Mouse (Mus musculus): ENCODE data around the gene Sik3. TPM values are rescaled to one million over a fixed set of nuclear protein-coding genes. Genes with fewer than 3 reads are reported as not detected.
A peak's percentile ranks its signal among the peaks of the same experiment; 100 is the strongest.

Sik3 gene
- polyA plus RNA-seq, 1 experiment from 2014 or later, result 5.2 TPM

DNA sequence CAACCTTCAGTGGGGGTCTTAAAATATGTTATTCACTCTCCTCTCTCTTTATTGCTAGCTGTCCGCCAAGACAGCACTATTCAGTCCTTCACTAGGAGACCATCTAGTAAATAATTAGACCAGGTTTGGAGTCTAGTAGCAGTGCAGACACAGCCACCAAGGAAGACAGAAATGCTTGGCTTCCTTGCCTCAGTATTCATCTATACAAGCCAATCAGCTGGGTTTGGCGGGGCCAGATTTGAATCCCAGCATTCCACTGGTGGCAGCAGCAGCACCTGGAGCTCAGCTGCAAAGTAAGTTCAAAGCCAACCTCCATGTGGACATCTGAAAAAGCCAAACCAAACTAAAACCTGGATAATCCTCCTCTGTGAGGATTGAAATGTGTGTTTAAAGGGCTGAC is 47.6 kb downstream of the Sik3 start:
- H3K27ac ChIP-seq (ENCODE audit: low read length), result no peak overlapping the region

DNA sequence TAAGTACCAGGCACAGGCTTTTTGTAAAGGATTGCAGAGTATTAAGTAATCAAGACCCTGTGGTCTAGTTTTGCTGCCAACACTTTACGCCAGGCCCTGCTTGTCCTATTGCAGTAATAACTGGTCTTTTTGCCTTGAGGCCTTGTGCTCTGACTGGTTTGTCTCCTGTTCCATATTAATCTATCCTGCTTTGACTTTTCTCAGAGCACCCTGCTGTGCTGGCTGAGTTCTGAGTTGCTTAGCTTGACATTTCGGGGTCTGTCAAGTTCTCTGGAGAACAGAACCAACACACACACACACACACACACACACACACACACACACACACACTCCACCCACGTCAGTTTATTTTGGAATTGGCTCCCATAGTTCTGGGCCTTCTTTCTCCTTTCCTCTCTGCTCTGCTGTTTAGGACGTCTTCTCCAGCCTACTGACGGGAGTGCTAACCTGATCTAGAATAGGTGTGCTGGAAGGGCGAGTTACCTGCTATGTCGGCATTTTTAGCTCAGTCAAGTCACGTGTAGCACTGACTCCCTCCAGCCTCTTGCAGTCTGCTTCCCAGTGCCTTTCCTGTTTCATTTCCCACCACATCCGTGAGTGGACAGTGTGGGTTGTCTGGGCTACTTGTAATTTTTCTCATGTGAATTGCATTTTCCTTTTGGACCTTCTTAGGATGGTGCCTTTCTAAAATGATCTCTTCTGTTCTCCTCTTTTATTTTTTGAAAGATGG is 49.2 kb downstream of the Sik3 start:
- Histone ChIP-seq H3K9ac (ENCODE audit: low read length) (no peak overlapping the region), H3K27me3 (ENCODE audit: control insufficient read depth, insufficient read depth, low read depth, low read length) (no peaks in the 10 kb centered on the region), H3K27ac (ENCODE audit: low read length) (no peak overlapping the region), H3K4me2 (ENCODE audit: low read depth, low read length) (no peak overlapping the region), H3K9me3 (ENCODE audit: control insufficient read depth, low read length) (no peaks in the 10 kb centered on the region), H3K4me3 (ENCODE audit: low read length) (no peak overlapping the region), H3K4me1 (replicated peaks; ENCODE audit: control insufficient read depth, insufficient read depth, low read length) (peaks cover 5% of the 10 kb centered on the region; the same call in 1 of the 2 replicates), H3K36me3 (ENCODE audit: control insufficient read depth, insufficient read depth, low read length) (no peaks in the 10 kb centered on the region)
- WGBS, result 70% methylated on average over 9 of the region's 9 CpGs
- ATAC-seq (ENCODE audit: low read depth), result peak; percentile 57; the same call in 1 of the 2 replicates

More for the DNA sequence above, 47.6 kb downstream of the Sik3 start:
- Histone ChIP-seq H3K9ac (ENCODE audit: low read length) (no peak overlapping the region), H3K9me3 (ENCODE audit: control insufficient read depth, low read length) (no peaks in the 10 kb centered on the region), H3K4me2 (ENCODE audit: low read depth, low read length) (no peak overlapping the region), H3K4me3 (ENCODE audit: low read length) (no peak overlapping the region), H3K27me3 (ENCODE audit: control insufficient read depth, insufficient read depth, low read depth, low read length) (no peaks in the 10 kb centered on the region), H3K4me1 (replicated peaks; ENCODE audit: control insufficient read depth, insufficient read depth, low read length) (peaks cover 11% of the 10 kb centered on the region; the same call in 1 of the 2 replicates), H3K36me3 (ENCODE audit: control insufficient read depth, insufficient read depth, low read length) (no peaks in the 10 kb centered on the region)
- ATAC-seq (ENCODE audit: low read depth), result no peak
- WGBS, result 77% methylated on average over 2 of the region's 2 CpGs

DNA sequence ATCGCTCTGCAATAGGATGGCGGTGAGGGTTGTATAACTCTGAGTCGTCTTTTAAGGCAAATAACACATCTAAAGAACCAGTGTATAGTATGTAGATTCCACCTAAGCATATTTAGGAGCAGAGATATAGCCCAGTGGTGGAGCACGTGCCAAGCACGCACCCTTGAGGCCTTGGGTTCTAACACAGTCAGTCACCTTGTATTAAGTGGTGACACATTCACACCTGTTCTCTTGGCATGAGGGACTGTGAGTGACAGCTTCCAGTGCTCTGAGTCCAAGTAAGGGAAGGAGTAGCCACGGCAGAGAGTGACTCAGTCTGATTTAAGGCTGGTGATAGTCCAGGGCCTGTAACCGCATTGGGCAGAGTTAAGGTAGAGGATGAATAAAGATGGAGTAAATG is 51.7 kb downstream of the Sik3 start:
- ATAC-seq (ENCODE audit: low read depth), result no peak
- 94% methylated on average over 7 of the region's 7 CpGs for WGBS
- no peaks in the 10 kb centered on the region for H3K36me3 ChIP-seq (ENCODE audit: control insufficient read depth, insufficient read depth, low read length)
- H3K4me3 ChIP-seq (ENCODE audit: low read length), result no peak overlapping the region
- no peak overlapping the region for H3K9ac ChIP-seq (ENCODE audit: low read length)
- H3K4me2 ChIP-seq (ENCODE audit: low read depth, low read length), result no peak overlapping the region
- H3K9me3 ChIP-seq (ENCODE audit: control insufficient read depth, low read length), result no peaks in the 10 kb centered on the region
- no peak overlapping the region for H3K27ac ChIP-seq (ENCODE audit: low read length)
- H3K4me1 ChIP-seq (replicated peaks; ENCODE audit: control insufficient read depth, insufficient read depth, low read length), result peaks cover 9% of the 10 kb centered on the region; the same call in 1 of the 2 replicates
- no peaks in the 10 kb centered on the region for H3K27me3 ChIP-seq (ENCODE audit: control insufficient read depth, insufficient read depth, low read depth, low read length)

DNA sequence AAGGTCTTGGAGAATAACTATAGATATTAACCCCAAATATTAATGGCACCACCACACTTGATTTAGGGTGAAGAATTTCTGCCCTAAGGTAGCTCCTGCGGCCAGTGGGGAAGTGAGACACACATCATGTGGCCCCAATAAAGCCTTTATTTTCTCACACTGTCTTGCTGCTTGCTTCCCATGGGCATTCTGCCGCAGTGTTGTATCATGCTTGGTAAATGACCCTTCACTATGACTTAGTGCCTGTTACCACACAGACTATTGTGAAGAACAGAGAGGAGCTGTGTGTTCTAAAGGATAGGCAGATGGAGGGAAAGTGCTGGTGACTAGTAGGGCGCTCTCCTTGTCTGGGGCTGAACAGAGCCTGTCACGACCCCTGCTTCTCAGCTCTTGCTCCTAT is 54.1 kb downstream of the Sik3 start:
- WGBS, result 81% methylated on average over 4 of the region's 4 CpGs
- no peak for ATAC-seq (ENCODE audit: low read depth)
- Histone ChIP-seq H3K4me1 (replicated peaks; ENCODE audit: control insufficient read depth, insufficient read depth, low read length) (peaks cover 9% of the 10 kb centered on the region; the same call in 1 of the 2 replicates), H3K4me2 (ENCODE audit: low read depth, low read length) (no peak overlapping the region), H3K9me3 (ENCODE audit: control insufficient read depth, low read length) (no peaks in the 10 kb centered on the region), H3K27ac (ENCODE audit: low read length) (no peak overlapping the region), H3K27me3 (ENCODE audit: control insufficient read depth, insufficient read depth, low read depth, low read length) (no peaks in the 10 kb centered on the region), H3K36me3 (ENCODE audit: control insufficient read depth, insufficient read depth, low read length) (no peaks in the 10 kb centered on the region), H3K9ac (ENCODE audit: low read length) (no peak overlapping the region), H3K4me3 (ENCODE audit: low read length) (no peak overlapping the region)

DNA sequence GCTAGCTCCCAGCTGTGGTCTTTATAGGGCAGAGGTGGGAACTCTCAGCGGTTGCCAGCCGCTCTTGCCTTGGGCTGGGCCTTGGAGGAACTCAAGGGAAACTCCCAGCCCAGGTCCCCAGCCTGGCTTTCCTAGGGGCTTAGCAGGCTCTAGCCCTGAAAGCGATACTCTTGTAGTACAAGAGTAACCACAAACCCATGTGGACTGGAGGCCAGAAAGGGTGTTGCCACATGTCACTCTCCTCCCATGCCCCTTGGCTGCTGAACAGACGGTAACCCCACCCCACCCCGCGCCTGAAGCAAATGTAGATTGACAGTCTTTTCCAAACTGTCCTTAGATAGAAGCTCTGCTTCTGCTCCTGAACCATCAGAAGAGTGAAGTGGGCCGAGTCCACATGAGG is 55.1 kb downstream of the Sik3 start:
- no peak overlapping the region for H3K27ac ChIP-seq (ENCODE audit: low read length)
- 0 out of 2 replicates have a peak, but pooled peaks have one; percentile 23 for ATAC-seq (ENCODE audit: low read depth)
- no peak overlapping the region for H3K9ac ChIP-seq (ENCODE audit: low read length)
- H3K4me1 ChIP-seq (replicated peaks; ENCODE audit: control insufficient read depth, insufficient read depth, low read length), result peaks cover 4% of the 10 kb centered on the region; the same call in 1 of the 2 replicates
- H3K4me3 ChIP-seq (ENCODE audit: low read length), result no peak overlapping the region
- H3K27me3 ChIP-seq (ENCODE audit: control insufficient read depth, insufficient read depth, low read depth, low read length), result no peaks in the 10 kb centered on the region
- H3K9me3 ChIP-seq (ENCODE audit: control insufficient read depth, low read length), result no peaks in the 10 kb centered on the region
- no peaks in the 10 kb centered on the region for H3K36me3 ChIP-seq (ENCODE audit: control insufficient read depth, insufficient read depth, low read length)
- 65% methylated on average over 7 of the region's 7 CpGs for WGBS
- no peak overlapping the region for H3K4me2 ChIP-seq (ENCODE audit: low read depth, low read length)

DNA sequence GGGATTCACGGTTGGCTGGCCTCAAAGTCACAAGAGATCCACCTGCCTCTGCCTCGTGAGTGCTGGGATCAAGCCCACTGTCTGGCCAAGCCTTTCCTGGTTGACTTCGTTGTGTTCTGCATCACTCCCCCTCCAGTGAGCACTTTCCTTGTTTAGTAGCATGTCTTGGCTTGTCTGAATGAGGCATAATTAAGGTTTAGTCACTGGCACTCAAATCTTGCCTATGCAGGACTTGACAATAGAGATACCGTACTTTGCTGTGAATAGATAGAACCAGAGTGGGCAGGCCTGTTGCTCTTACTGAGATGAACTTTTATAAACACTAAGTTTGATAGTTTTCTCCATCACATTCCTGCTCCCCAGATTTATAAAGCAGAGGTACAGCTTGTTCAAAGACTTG is 56.4 kb downstream of the Sik3 start:
- peaks cover 4% of the 10 kb centered on the region; the same call in 1 of the 2 replicates for H3K4me1 ChIP-seq (replicated peaks; ENCODE audit: control insufficient read depth, insufficient read depth, low read length)

DNA sequence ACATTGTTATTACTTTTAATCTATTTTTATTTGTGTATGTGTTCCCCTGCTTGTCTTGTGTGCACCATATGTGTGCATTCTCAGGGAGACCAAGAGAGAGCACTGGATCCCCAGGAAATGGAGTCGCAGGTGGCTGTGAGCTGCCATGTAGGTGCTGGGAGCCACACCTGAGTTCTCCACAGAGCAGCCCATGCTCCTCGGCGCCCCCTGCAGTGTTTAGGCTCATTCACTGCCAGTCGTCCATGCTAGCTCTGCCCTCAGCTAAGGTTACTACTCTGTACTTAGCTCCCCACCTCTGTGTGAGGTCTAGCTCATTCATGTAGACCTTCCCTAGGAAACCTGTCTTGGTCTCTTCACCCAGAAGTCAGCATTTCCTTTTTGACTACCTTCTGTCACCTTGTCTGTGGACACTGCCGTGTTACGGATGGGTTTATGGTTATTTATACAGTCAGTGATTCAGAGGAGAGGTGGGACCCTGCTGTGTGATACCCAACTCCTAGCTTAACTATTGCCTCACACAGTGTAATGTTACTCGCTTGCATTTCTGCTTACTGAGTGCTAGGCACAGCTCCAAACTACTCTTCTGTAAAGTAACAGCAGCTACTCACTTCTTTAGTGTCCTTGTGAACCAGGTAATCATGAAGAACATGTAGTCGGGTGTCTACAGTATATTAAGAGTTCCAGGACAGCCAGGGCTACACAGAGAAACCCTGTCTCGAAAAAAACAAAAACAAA is 59.6 kb downstream of the Sik3 start:
- ATAC-seq (ENCODE audit: low read depth), result 0 out of 2 replicates have a peak, but pooled peaks have one; percentile 31
- Histone ChIP-seq H3K27me3 (ENCODE audit: control insufficient read depth, insufficient read depth, low read depth, low read length) (no peaks in the 10 kb centered on the region), H3K9me3 (ENCODE audit: control insufficient read depth, low read length) (no peaks in the 10 kb centered on the region), H3K27ac (ENCODE audit: low read length) (no peak overlapping the region), H3K36me3 (ENCODE audit: control insufficient read depth, insufficient read depth, low read length) (no peaks in the 10 kb centered on the region), H3K4me3 (ENCODE audit: low read length) (no peak overlapping the region), H3K4me2 (ENCODE audit: low read depth, low read length) (no peak overlapping the region), H3K9ac (ENCODE audit: low read length) (no peak overlapping the region), H3K4me1 (replicated peaks; ENCODE audit: control insufficient read depth, insufficient read depth, low read length) (peaks cover 4% of the 10 kb centered on the region; the same call in 1 of the 2 replicates)
- 64% methylated on average over 9 of the region's 9 CpGs for WGBS

More for the DNA sequence above, 56.4 kb downstream of the Sik3 start:
- Histone ChIP-seq H3K27ac (ENCODE audit: low read length) (no peak overlapping the region), H3K36me3 (ENCODE audit: control insufficient read depth, insufficient read depth, low read length) (no peaks in the 10 kb centered on the region), H3K4me2 (ENCODE audit: low read depth, low read length) (no peak overlapping the region), H3K4me3 (ENCODE audit: low read length) (no peak overlapping the region), H3K9ac (ENCODE audit: low read length) (no peak overlapping the region), H3K27me3 (ENCODE audit: control insufficient read depth, insufficient read depth, low read depth, low read length) (no peaks in the 10 kb centered on the region), H3K9me3 (ENCODE audit: control insufficient read depth, low read length) (no peaks in the 10 kb centered on the region)
- no peak for ATAC-seq (ENCODE audit: low read depth)
- 78% methylated on average over 4 of the region's 4 CpGs for whole genome bisulfite sequencing

DNA sequence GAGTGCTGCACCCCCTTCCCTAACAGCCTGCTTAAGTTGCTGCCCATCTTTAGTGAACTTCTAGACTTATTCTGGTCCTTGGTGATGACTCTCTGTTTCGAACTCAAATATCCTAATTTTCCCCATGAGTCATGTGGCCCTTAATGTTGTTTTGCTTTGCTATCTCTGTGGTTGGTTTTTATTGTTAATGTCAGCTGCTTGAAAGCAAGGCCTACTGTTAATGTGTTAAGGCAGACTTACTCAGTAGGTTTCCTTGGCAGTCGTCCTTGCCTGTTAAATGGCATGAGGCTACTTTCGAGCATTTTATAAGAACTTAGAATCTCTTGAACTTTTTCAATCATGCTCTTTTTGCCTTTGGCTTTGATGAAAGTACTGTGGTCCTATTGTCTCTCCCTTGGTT is 60.8 kb downstream of the Sik3 start:
- Histone ChIP-seq H3K4me3 (ENCODE audit: low read length) (no peak overlapping the region), H3K36me3 (ENCODE audit: control insufficient read depth, insufficient read depth, low read length) (no peaks in the 10 kb centered on the region), H3K27ac (ENCODE audit: low read length) (no peak overlapping the region), H3K4me2 (ENCODE audit: low read depth, low read length) (no peak overlapping the region), H3K9me3 (ENCODE audit: control insufficient read depth, low read length) (no peaks in the 10 kb centered on the region), H3K27me3 (ENCODE audit: control insufficient read depth, insufficient read depth, low read depth, low read length) (no peaks in the 10 kb centered on the region), H3K9ac (ENCODE audit: low read length) (no peak overlapping the region), H3K4me1 (replicated peaks; ENCODE audit: control insufficient read depth, insufficient read depth, low read length) (no peaks in the 10 kb centered on the region)
- WGBS, result 81% methylated on average over 3 of the region's 3 CpGs
- ATAC-seq (ENCODE audit: low read depth), result no peak

DNA sequence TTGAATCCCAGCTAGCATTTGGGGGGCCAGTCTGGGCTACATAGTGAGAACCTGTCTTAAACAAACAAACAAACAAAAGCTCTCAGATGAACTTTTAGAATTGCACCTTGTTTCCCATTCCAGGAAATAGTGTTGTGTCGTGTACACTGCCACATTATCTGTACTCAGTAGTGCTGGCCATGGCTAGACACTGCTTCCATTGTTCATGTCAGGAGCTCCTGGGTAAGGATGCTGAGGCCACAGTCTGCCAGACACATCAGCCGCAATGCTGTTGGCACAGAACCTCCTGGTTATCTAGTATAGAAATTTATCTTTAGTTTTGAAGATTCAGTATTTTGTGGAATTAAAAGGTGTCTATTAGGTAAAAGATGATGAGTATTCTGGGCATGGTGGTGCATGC is 63.0 kb downstream of the Sik3 start:
- no peak overlapping the region for H3K27ac ChIP-seq (ENCODE audit: low read length)
- H3K9ac ChIP-seq (ENCODE audit: low read length), result no peak overlapping the region
- WGBS, result 60% methylated on average over 2 of the region's 2 CpGs
- H3K4me3 ChIP-seq (ENCODE audit: low read length), result no peak overlapping the region
- ATAC-seq (ENCODE audit: low read depth), result no peak
- H3K9me3 ChIP-seq (ENCODE audit: control insufficient read depth, low read length), result no peaks in the 10 kb centered on the region
- no peaks in the 10 kb centered on the region for H3K36me3 ChIP-seq (ENCODE audit: control insufficient read depth, insufficient read depth, low read length)
- H3K27me3 ChIP-seq (ENCODE audit: control insufficient read depth, insufficient read depth, low read depth, low read length), result no peaks in the 10 kb centered on the region
- no peak overlapping the region for H3K4me2 ChIP-seq (ENCODE audit: low read depth, low read length)
- no peaks in the 10 kb centered on the region for H3K4me1 ChIP-seq (replicated peaks; ENCODE audit: control insufficient read depth, insufficient read depth, low read length)
